Mouse (Mus musculus) hindbrain, postnatal 0 days (tissue): ENCODE measurements around the gene Rnf157. TPM values are rescaled to one million over a fixed set of nuclear protein-coding genes. Genes with fewer than 3 reads are reported as not detected.

Source experiments
- ATAC-seq: fragments of 200-750 bp; cut with Nextera tagmentation; 2 replicates; pipeline ENCODE4 v1.8.0; 2017; ENCODE audit warnings: mild to moderate bottlenecking, moderate TSS enrichment, moderate library complexity
- DNase-seq: peaks from one replicate; pipeline ENCODE4 v3.0.0-alpha.2; 2015; ENCODE audit warnings: low spot score
- H3K27ac ChIP-seq: fragments of 300-500 bp; sonication (generic); 2 replicates; pipeline ENCODE4 v1.5.1; 2014; ENCODE audit warnings: mild to moderate bottlenecking
- H3K27me3 ChIP-seq: fragments of 300-500 bp; sonication (generic); 2 replicates; pipeline ENCODE4 v1.6.1; 2014; ENCODE audit warnings: low read length, mixed read lengths; ENCODE audit not compliant: insufficient read depth
- H3K36me3 ChIP-seq: fragments of 300-500 bp; sonication (generic); 2 replicates; pipeline ENCODE4 v1.6.1; 2014; ENCODE audit warnings: low read length, mixed read lengths; ENCODE audit not compliant: insufficient read depth
- H3K4me1 ChIP-seq: fragments of 300-500 bp; sonication (generic); 2 replicates; pipeline ENCODE4 v1.6.1; 2014; ENCODE audit warnings: antibody characterized with exemption, low read length, mixed read lengths; ENCODE audit not compliant: insufficient read depth
- H3K4me2 ChIP-seq: fragments of 300-500 bp; sonication (generic); 2 replicates; pipeline ENCODE4 v1.6.1; 2014; ENCODE audit warnings: low read depth, mild to moderate bottlenecking, low read length, moderate library complexity, mixed read lengths
- H3K4me3 ChIP-seq: fragments of 300-500 bp; sonication (generic); 2 replicates; pipeline ENCODE4 v1.5.1; 2014; ENCODE audit warnings: low read length
- H3K9ac ChIP-seq: fragments of 300-500 bp; sonication (generic); replicated peaks from 2 replicates; pipeline ENCODE4 v1.6.1; 2014; ENCODE audit warnings: mild to moderate bottlenecking, low read length, moderate library complexity, mixed read lengths
- H3K9me3 ChIP-seq: fragments of 300-500 bp; sonication (generic); 2 replicates; pipeline ENCODE4 v1.6.1; 2016; ENCODE audit warnings: low read length, mixed read lengths
- CTCF ChIP-seq: IDR thresholded peaks from 2 replicates; pipeline ENCODE4 v1.5.1; 2016; ENCODE audit warnings: antibody characterized with exemption, control low read depth, low read depth
- WGBS: fragments of 180-500 bp; shearing (Covaris S2); extraction: QIAGEN DNeasy Blood & Tissue Kit; methylation state at CpG from one replicate; pipeline ENCODE4 v1.1.7; 2014; 5-methylcytosine and 5-hydroxymethylcytosine counted together
- polyA plus RNA-seq: library from polyadenylated mRNA; unstranded; fragments of >200 nt; fragmentation: Nextera tagmentation; extraction: Ambion mirVana; gene quantifications from 2 replicates; pipeline ENCODE4 v1.2.1, GENCODE M21; 2015
- total RNA-seq: library from RNA; depleted of rRNA; stranded (reverse); fragments of >200 nt; gene quantifications from 2 replicates; pipeline ENCODE4 v1.2.3, GENCODE M21; 2014

Gene Rnf157
- total and polyA plus RNA-seq, 2 experiments from 2014 or later: 60.5 to 117 TPM

DNA sequence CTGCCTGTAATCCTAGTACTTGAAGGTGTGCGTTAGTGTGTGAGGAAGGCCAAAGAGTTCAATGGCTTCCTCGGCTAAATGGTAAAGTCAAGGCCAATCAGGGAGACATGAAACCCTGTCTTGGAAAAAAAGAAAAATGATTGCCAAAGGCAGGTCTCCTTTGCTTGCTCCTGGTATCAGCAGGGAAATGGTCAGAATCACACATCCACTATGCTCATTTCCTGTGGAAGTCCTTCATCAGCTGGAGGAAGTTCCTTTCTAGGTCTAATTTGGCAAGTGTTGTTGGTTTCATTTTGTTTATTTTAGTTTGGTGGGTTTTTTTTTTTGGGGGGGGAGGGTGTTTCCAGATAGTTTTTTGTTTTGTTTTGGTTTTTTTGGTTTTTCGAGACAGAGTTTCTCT, 3.8 kb downstream of the Rnf157 start:
- WGBS: 92% methylated on average over 3 of the region's 3 CpGs
- no peak overlapping the region for H3K27ac ChIP-seq
- DNase-seq (no peak), ATAC-seq (no peak)
- TF ChIP-seq CTCF: no peak
- H3K9ac ChIP-seq: no peak overlapping the region
- H3K4me1 ChIP-seq: peaks cover 12% of the 10 kb centered on the region; the same call in 1 of the 2 replicates
- H3K4me3 ChIP-seq: no peak overlapping the region
- H3K9me3 ChIP-seq: no peaks in the 10 kb centered on the region
- H3K4me2 ChIP-seq: no peak overlapping the region
- H3K36me3 ChIP-seq: no peaks in the 10 kb centered on the region; the same call in 1 of the 2 replicates
- H3K27me3 ChIP-seq: no peaks in the 10 kb centered on the region

DNA sequence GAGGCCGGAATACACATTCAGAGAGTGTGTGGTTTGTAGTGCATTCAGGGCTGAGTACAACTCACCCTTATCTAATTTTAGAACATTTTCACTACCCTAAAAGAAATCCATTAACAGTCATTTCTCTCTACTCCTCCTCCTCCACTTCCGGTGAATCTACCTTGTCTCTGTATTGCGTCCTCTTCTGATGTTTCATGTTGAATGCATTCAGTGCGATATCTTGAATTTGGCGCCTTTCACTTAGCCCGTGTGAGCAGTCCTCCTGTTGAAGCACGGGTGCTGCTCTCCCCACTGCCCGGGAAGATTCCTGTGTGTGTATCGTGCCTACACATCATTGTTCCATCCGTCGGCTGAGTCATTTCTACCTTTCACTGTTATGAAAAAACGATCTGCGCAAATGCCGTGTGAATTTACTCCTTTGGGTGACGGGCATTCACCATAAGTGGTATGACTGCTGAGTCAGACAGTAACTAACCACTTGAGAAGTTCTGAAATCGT, 6.6 kb downstream of the Rnf157 start:
- TF ChIP-seq CTCF: no peak
- 95% methylated on average over 16 of the region's 16 CpGs for WGBS
- no peaks in the 10 kb centered on the region for H3K4me1 ChIP-seq

DNA sequence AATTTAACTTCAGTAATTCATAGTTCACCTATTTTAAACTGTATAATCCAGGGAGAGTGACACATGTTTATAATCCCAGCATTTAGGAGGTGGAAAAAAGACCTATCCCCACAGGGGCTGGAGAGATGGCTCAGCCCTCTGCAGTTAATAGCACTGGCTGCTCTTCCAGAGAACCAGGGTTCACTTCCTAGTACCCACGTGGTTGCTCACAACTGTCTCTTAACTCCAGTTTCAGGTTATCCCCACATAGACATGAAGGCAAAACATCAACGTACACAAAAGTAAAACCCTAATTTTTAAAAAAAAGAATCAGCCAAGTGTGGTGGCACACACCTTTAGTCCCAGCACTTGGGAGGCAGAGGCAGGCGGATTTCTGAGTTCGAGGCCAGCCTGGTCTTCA, 7.2 kb downstream of the Rnf157 start:
- ATAC-seq: no peak
- WGBS: 90% methylated on average over 4 of the region's 4 CpGs

More for the DNA sequence above, 6.6 kb downstream of the Rnf157 start:
- DNase-seq (no peak), ATAC-seq (no peak)
- Histone ChIP-seq H3K4me3 (no peak overlapping the region), H3K9ac (no peak overlapping the region), H3K27me3 (no peaks in the 10 kb centered on the region), H3K27ac (no peak overlapping the region), H3K9me3 (no peaks in the 10 kb centered on the region), H3K4me2 (no peak overlapping the region), H3K36me3 (no peaks in the 10 kb centered on the region; the same call in 1 of the 2 replicates)

DNA sequence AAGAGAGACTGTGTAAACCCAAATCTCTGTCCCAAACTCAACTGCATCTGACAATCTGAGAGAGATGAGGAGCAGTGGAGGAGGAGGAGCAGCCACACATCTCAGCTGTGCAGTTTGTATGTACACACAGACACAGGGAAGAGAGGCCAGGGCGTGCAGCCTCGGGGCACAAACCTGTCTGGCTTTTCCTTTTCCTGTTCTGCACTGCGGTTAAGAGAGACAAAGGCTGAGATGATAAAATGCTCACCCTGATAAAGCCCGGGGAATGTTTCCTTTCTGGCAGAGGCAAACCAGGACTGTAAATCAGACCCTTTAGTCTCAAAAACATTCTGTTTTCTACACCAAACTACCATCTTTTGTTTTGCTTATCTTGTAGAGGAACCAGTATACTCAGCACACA, 12.3 kb downstream of the Rnf157 start:
- no peak for ATAC-seq
- H3K27ac ChIP-seq: no peak overlapping the region

More for the DNA sequence above, 7.2 kb downstream of the Rnf157 start:
- no peak overlapping the region for H3K4me2 ChIP-seq
- H3K4me3 ChIP-seq: no peak overlapping the region
- H3K27ac ChIP-seq: no peak overlapping the region
- no peaks in the 10 kb centered on the region for H3K27me3 ChIP-seq
- no peak overlapping the region for H3K9ac ChIP-seq
- H3K4me1 ChIP-seq: no peaks in the 10 kb centered on the region
- no peaks in the 10 kb centered on the region for H3K9me3 ChIP-seq
- no peaks in the 10 kb centered on the region; the same call in 1 of the 2 replicates for H3K36me3 ChIP-seq
- DNase-seq: no peak
- no peak for TF ChIP-seq CTCF

DNA sequence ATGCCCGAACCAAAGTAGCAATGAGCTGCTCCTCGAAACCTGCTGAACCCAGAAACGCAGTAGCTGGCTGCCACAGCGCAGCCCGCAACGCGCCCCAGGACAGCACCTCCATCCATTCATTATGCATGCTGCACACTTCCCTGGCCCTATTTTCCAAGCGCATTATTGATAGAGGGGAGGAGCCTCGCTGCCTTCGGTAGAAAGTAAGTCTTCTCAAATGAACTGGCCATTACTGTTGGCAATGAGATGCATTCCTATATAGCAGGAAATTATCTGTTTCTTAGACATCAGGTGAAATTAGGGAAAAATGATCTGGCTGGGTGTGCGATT, 14.5 kb downstream of the Rnf157 start:
- no peak overlapping the region for H3K4me2 ChIP-seq
- H3K4me3 ChIP-seq: no peak overlapping the region
- H3K9me3 ChIP-seq: no peaks in the 10 kb centered on the region
- H3K27ac ChIP-seq: no peak overlapping the region
- H3K27me3 ChIP-seq: no peaks in the 10 kb centered on the region
- no peak for TF ChIP-seq CTCF
- H3K9ac ChIP-seq: no peak overlapping the region
- H3K36me3 ChIP-seq: 0 out of 2 replicates have a peak, but pooled peaks cover 5% of the 10 kb centered on the region
- DNase-seq (no peak), ATAC-seq (no peak)
- H3K4me1 ChIP-seq: no peaks in the 10 kb centered on the region
- 68% methylated on average over 11 of the region's 11 CpGs for WGBS

More for the DNA sequence above, 12.3 kb downstream of the Rnf157 start:
- no peak overlapping the region for H3K4me3 ChIP-seq
- H3K9ac ChIP-seq: no peak overlapping the region
- no peaks in the 10 kb centered on the region for H3K4me1 ChIP-seq
- no peak for TF ChIP-seq CTCF
- no peaks in the 10 kb centered on the region for H3K9me3 ChIP-seq
- DNase-seq: no peak
- WGBS: 62% methylated on average over 4 of the region's 4 CpGs
- no peak overlapping the region for H3K4me2 ChIP-seq
- no peaks in the 10 kb centered on the region; the same call in 1 of the 2 replicates for H3K36me3 ChIP-seq
- no peaks in the 10 kb centered on the region for H3K27me3 ChIP-seq

DNA sequence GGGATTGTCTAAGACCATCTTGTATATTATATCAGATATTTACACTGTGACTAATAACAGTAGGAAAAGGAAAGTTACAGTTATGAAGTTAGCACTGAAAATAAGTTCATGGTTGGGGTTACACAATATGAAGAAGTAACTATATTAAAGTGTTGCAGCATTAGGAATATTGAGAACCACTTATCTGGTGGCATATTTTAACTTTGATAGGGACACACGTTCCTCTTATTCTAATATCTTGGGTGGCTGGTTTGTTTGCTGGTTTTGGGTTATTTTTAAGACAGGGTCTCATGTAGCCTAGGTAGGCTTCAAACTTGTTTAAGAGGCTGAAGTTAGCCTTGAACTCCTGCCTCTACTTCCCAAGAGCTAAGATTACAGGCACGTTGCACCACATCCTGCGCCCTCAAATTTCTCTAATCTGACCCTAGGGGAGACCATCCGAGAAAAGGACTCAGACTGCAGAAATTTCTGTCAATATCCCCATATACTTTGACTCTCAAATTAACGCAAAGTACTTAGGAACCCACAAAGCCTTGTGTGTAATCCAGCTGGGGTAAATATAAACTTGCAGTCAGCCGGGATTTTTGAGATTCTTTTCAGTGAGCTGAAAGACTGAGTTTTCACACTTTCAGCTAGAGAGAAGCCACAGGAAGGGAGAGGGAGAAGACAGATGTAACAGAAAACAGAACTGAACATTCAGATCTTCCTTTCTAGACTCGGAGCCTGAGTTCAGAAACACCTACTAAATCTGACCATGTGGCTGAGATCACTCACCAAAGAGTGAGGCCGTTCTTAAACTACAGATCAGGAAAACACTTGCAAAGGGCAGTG, 15.1 kb downstream of the Rnf157 start:
- WGBS: 81% methylated on average over 8 of the region's 8 CpGs
- H3K27ac ChIP-seq: no peak overlapping the region
- no peak for ATAC-seq

DNA sequence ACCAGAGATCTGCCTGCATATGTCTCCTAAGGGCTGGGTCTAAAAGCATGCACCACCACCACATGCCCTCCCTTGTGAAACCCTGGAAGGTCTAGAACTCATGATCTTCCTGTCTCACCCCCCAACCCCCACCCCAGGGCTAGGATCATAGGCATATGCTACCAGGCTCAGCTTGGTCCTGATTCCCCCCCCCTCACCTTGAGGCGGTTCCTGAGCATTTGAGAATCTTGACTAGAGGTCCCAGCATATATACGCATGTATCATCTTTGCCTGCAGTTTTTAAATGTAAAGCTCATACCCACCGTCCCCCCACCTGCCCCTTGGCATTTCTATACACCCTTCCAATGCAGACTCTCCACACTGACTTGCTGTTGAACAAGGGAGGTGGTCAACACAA, 15.9 kb downstream of the Rnf157 start:
- no peak overlapping the region for H3K9ac ChIP-seq
- H3K36me3 ChIP-seq: 0 out of 2 replicates have a peak, but pooled peaks cover 5% of the 10 kb centered on the region
- DNase-seq (no peak), ATAC-seq (no peak)
- no peak for TF ChIP-seq CTCF
- H3K4me1 ChIP-seq: no peaks in the 10 kb centered on the region
- no peak overlapping the region for H3K4me2 ChIP-seq
- H3K9me3 ChIP-seq: no peaks in the 10 kb centered on the region
- no peaks in the 10 kb centered on the region for H3K27me3 ChIP-seq
- 96% methylated on average over 3 of the region's 3 CpGs for WGBS
- H3K27ac ChIP-seq: no peak overlapping the region
- H3K4me3 ChIP-seq: no peak overlapping the region

More for the DNA sequence above, 15.1 kb downstream of the Rnf157 start:
- H3K9ac ChIP-seq: no peak overlapping the region
- H3K36me3 ChIP-seq: 0 out of 2 replicates have a peak, but pooled peaks cover 5% of the 10 kb centered on the region
- no peaks in the 10 kb centered on the region for H3K9me3 ChIP-seq
- H3K4me3 ChIP-seq: no peak overlapping the region
- no peaks in the 10 kb centered on the region for H3K27me3 ChIP-seq
- no peaks in the 10 kb centered on the region for H3K4me1 ChIP-seq
- DNase-seq: no peak
- TF ChIP-seq CTCF: no peak
- H3K4me2 ChIP-seq: no peak overlapping the region
